Comparison of ENCODE assay signal across 9 mouse cellular contexts in genomic region chr1:152901419-152901764, GRCm38 (mm10). TPM values are rescaled to one million over a fixed set of nuclear protein-coding genes. Genes with fewer than 3 reads are reported as not detected.
A peak's percentile ranks its signal among the peaks of the same experiment; 100 is the strongest.
DNase-seq lines count a peak whose midpoint lies in the region; ATAC-seq and TF ChIP-seq lines count a peak whose summit lies in the region.
"Had no signal": no experiment of that assay in that cellular context is flagged by ENCODE, and none has a peak within 500 bp of the region (broad histone marks: within the 10 kb centered on the region; RNA-seq: fewer than 3 reads in every experiment).

No protein-coding gene starts in this region.

- TF ChIP-seq POLR2A in CH12.LX (IDR thresholded peaks at IDR 0.05; ENCODE audit: low read depth, low read length), result no peak

- peak overlapping the region; percentile 98 for H3K4me3 ChIP-seq in heart, embryonic 10.5 days
- peak overlapping the region; percentile 79 to 88 (median 81) for H3K4me3 ChIP-seq in CH12.LX (replicated peaks in 1 of 3; ENCODE audit: low read depth in 2 of 3, low read length in 2 of 3, poor library complexity in 1 of 3)
- H3K4me3 ChIP-seq in forebrain, embryonic 12.5 days (replicated peaks), result peak overlapping the region; percentile 94
- peak overlapping the region; percentile 84 to 91 for H3K4me3 ChIP-seq in liver, embryonic 14.5 days (ENCODE audit: insufficient read depth in 1 of 2, low read depth in 2 of 2, low read length in 2 of 2)

- in situ Hi-C loops in CH12.LX (cut with MboI; ENCODE audit: low pct_ligation_motif_present, low pct_unique_long_range_greater_than_20kb, low sequenced_read_pairs), result loop anchor here (10.0 to 25.0 kb wide), 2 partner anchors 107 to 364 kb away; no protein-coding TSS in a partner anchor

- no peaks in the 10 kb centered on the region for H3K27me3 ChIP-seq in heart, embryonic 10.5 days (ENCODE audit: insufficient read depth, poor library complexity, severe bottlenecking)
- H3K27me3 ChIP-seq in CH12.LX (replicated peaks), result no peaks in the 10 kb centered on the region
- H3K27me3 ChIP-seq in forebrain, embryonic 12.5 days, result no peaks in the 10 kb centered on the region
- H3K27me3 ChIP-seq in liver, embryonic 14.5 days (ENCODE audit: control insufficient read depth, insufficient read depth, low read length), result no peaks in the 10 kb centered on the region
- H3K27me3 ChIP-seq: Patski had no signal

- peak overlapping the region; percentile 95 for H3K9ac ChIP-seq in CH12.LX (ENCODE audit: insufficient read depth, low read depth)
- H3K9ac ChIP-seq in forebrain, embryonic 12.5 days, result peak overlapping the region; percentile 94
- H3K9ac ChIP-seq in liver, embryonic 14.5 days (replicated peaks), result peak overlapping the region; percentile 84

- H3K9me3 ChIP-seq in heart, embryonic 10.5 days, result no peaks in the 10 kb centered on the region
- no peaks in the 10 kb centered on the region for H3K9me3 ChIP-seq in CH12.LX (replicated peaks; ENCODE audit: low read length)
- no peaks in the 10 kb centered on the region for H3K9me3 ChIP-seq in forebrain, embryonic 12.5 days
- no peaks in the 10 kb centered on the region for H3K9me3 ChIP-seq in liver, embryonic 14.5 days (ENCODE audit: control insufficient read depth, low read length)

- H3K4me1 ChIP-seq in heart, embryonic 10.5 days, result peaks cover 15% of the 10 kb centered on the region
- peaks cover 3 to 29% of the 10 kb centered on the region in 2 experiments; a peak in 3 of 4 replicates for H3K4me1 ChIP-seq in CH12.LX (ENCODE audit: control insufficient read depth in 1 of 2, insufficient read depth in 2 of 2)
- H3K4me1 ChIP-seq in forebrain, embryonic 12.5 days, result peaks cover 15% of the 10 kb centered on the region
- H3K4me1 ChIP-seq in liver, embryonic 14.5 days (replicated peaks; ENCODE audit: control insufficient read depth in 2 of 2, insufficient read depth in 2 of 2, low read length in 1 of 2), result peaks cover 4 to 14% of the 10 kb centered on the region in 2 experiments; a peak in 3 of 4 replicates

- TF ChIP-seq CTCF in CH12.LX (conservative IDR thresholded peaks at IDR 0.05 in 1 of 2, IDR thresholded peaks at IDR 0.05 in 1 of 2; ENCODE audit: low read depth in 2 of 2, low read length in 2 of 2), result no peak
- TF ChIP-seq CTCF in liver, embryonic 14.5 days (IDR thresholded peaks at IDR 0.05; ENCODE audit: low read depth), result no peak

- ATAC-seq in forebrain, embryonic 12.5 days (ENCODE audit: low FRiP score), result no peak
- no peak for ATAC-seq in liver, embryonic 14.5 days (ENCODE audit: insufficient read depth)

- H3K36me3 ChIP-seq in heart, embryonic 10.5 days, result 0 out of 2 replicates have a peak, but pooled peaks cover 3% of the 10 kb centered on the region
- peaks cover 3 to 23% of the 10 kb centered on the region in 2 experiments for H3K36me3 ChIP-seq in CH12.LX (replicated peaks in 1 of 2; ENCODE audit: control insufficient read depth in 1 of 2, insufficient read depth in 1 of 2, low read length in 1 of 2)
- no peaks in the 10 kb centered on the region for H3K36me3 ChIP-seq in forebrain, embryonic 12.5 days (replicated peaks)
- H3K36me3 ChIP-seq in liver, embryonic 14.5 days (replicated peaks; ENCODE audit: control insufficient read depth, insufficient read depth, low read depth), result no peaks in the 10 kb centered on the region; the same call in 1 of the 2 replicates

- H3K79me2 ChIP-seq in CH12.LX (replicated peaks; ENCODE audit: control insufficient read depth, extremely low read depth, insufficient read depth, poor library complexity, severe bottlenecking), result peaks cover 52% of the 10 kb centered on the region

- H3K4me2 ChIP-seq in CH12.LX (ENCODE audit: insufficient read depth, low read depth, poor library complexity, severe bottlenecking), result peak overlapping the region; percentile 90
- H3K4me2 ChIP-seq in forebrain, embryonic 12.5 days, result peak overlapping the region; percentile 71
- peak overlapping the region; percentile 83 for H3K4me2 ChIP-seq in liver, embryonic 14.5 days (ENCODE audit: low read depth)

- peak overlapping the region; percentile 99; the same call in 1 of the 2 replicates for H3K27ac ChIP-seq in heart, embryonic 10.5 days
- no peak overlapping the region for H3K27ac ChIP-seq in CH12.LX (ENCODE audit: insufficient read depth, low read depth)
- peak overlapping the region; percentile 99 for H3K27ac ChIP-seq in forebrain, embryonic 12.5 days
- H3K27ac ChIP-seq in liver, embryonic 14.5 days, result no peak overlapping the region

- DNase-seq in heart, embryonic 10.5 days (ENCODE audit: low spot score), result no peak
- DNase-seq in heart, postnatal 4 days, result no peak
- DNase-seq in CH12.LX (ENCODE audit: extremely low read depth), result no peak
- peak in 1 of 3 experiments; percentile 1 for DNase-seq in liver, embryonic 14.5 days (ENCODE audit: low read depth in 3 of 3, low spot score in 3 of 3)
- no peak for DNase-seq in urinary bladder, postnatal 14 days (ENCODE audit: low spot score)
- DNase-seq in thymus, postnatal 14 days, result no peak
- no peak for DNase-seq in thymus, postnatal 36 days

- dilution Hi-C loops in CH12.LX (cut with MboI; ENCODE audit: extremely low pct_ligation_motif_present, extremely low pct_unique_long_range_greater_than_20kb, low sequenced_read_pairs), result no loop called here

- no peak for TF ChIP-seq EP300 in CH12.LX (IDR thresholded peaks at IDR 0.05; ENCODE audit: low read length)
- no peak for TF ChIP-seq EP300 in liver, embryonic 14.5 days (IDR thresholded peaks at IDR 0.05; ENCODE audit: low read depth)

- WGBS in heart, embryonic 10.5 days, result 6% methylated on average over 6 of the region's 6 CpGs
- WGBS in forebrain, embryonic 12.5 days, result 1% methylated on average over 6 of the region's 6 CpGs
- WGBS in liver, embryonic 14.5 days (ENCODE audit: insufficient replicate concordance), result 2% methylated on average over 6 of the region's 6 CpGs

- no peak for TF ChIP-seq RAD21 in CH12.LX (IDR thresholded peaks at IDR 0.05; ENCODE audit: low read depth, low read length)

TF ChIP-seq in CH12.LX, 34 proteins besides CTCF, POLR2A, EP300 and RAD21:
- TF ChIP-seq MAX (IDR thresholded peaks at IDR 0.05; ENCODE audit: low read length), result no peak; the same call in 1 of the 2 replicates
- no peak for TF ChIP-seq MAFK (IDR thresholded peaks at IDR 0.05; ENCODE audit: insufficient replicate concordance, low read length)
- TF ChIP-seq TCF12 (IDR thresholded peaks at IDR 0.05; ENCODE audit: low read depth, low read length), result 0 out of 2 replicates have a peak, but pooled peaks have one; percentile 5
- TF ChIP-seq MEF2A (IDR thresholded peaks at IDR 0.05; ENCODE audit: borderline replicate concordance, low read depth, low read length), result no peak
TF ChIP-seq in CH12.LX: peak in this region for 1.

RNA-seq across cellular contexts. Expression of gene Smg7, which starts 1.1 kb away (rescaled TPM):
- 25.9 and 30.0 TPM in 2 replicates for polyA plus RNA-seq in heart, embryonic 10.5 days (2016; fragmentation: Nextera tagmentation; extraction: Ambion mirVana)
- 10 to 100 TPM; 49.7 to 54.8 TPM for total RNA-seq in heart, postnatal 4 days (2021)
- 23.4 and 24.2 TPM in 2 replicates for total RNA-seq in CH12.LX (2012; rRNA removed)
- total RNA-seq in CH12.LX (2014; rRNA removed), result 27.0 and 27.7 TPM in 2 replicates
- 43.3 and 55.2 TPM in 2 replicates for polyA plus RNA-seq in CH12.LX (2012; ENCODE audit: insufficient read length, low read depth)
- polyA plus RNA-seq in forebrain, embryonic 12.5 days (2016; fragmentation: Nextera tagmentation; extraction: Ambion mirVana), result 34.1 and 46.7 TPM in 2 replicates
- polyA plus RNA-seq in liver, embryonic 14.5 days (2012; rRNA removed), result 9.4 and 10.9 TPM in 2 replicates
- polyA plus RNA-seq in liver, embryonic 14.5 days (2014; fragmentation: Nextera tagmentation; extraction: Ambion mirVana), result 9.2 and 10.4 TPM in 2 replicates

RNA-seq across cellular contexts. Expression of gene Nmnat2, which starts 53.4 kb away (rescaled TPM):
- polyA plus RNA-seq in heart, embryonic 10.5 days (2016; fragmentation: Nextera tagmentation; extraction: Ambion mirVana), result 0.28 and 1.0 TPM in 2 replicates
- 1 to 10 TPM; 1.2 to 1.5 TPM for total RNA-seq in heart, postnatal 4 days (2021)
- total RNA-seq in CH12.LX (2012; rRNA removed) (0.04 TPM in 1 of 2 replicates, not detected in the other), CH12.LX (2014; rRNA removed) (0.07 and 0.09 TPM in 2 replicates)
- polyA plus RNA-seq in CH12.LX (2012; ENCODE audit: insufficient read length, low read depth), result 0.09 and 0.29 TPM in 2 replicates
- polyA plus RNA-seq in forebrain, embryonic 12.5 days (2016; fragmentation: Nextera tagmentation; extraction: Ambion mirVana), result 23.7 and 24.3 TPM in 2 replicates
- 0.02 and 0.05 TPM in 2 replicates for polyA plus RNA-seq in liver, embryonic 14.5 days (2012; rRNA removed)
- 0.09 TPM in 1 of 2 replicates, not detected in the other for polyA plus RNA-seq in liver, embryonic 14.5 days (2014; fragmentation: Nextera tagmentation; extraction: Ambion mirVana)

Comparison
In these comparisons a context has a peak if more than half of its experiments do, and no peak if none do; other contexts are left out.
1. H3K27ac ChIP-seq: peak in heart, embryonic 10.5 days (single experiment) and forebrain, embryonic 12.5 days (single experiment); none in CH12.LX (single experiment) and liver, embryonic 14.5 days (single experiment).
2. RNA of gene Nmnat2, which starts 53.4 kb away (polyA plus RNA-seq): 23.7 to 24.3 TPM in forebrain, embryonic 12.5 days; 0.28 to 1.0 TPM in heart, embryonic 10.5 days, 0.02 to 0.09 TPM in liver, embryonic 14.5 days and 0.09 to 0.29 TPM in CH12.LX; every median in the first group is over 10 times any median in the second.
3. Peak in every context shown above with its lines, with median percentiles within 50 percentile points of each other: H3K4me3 ChIP-seq, H3K4me2 ChIP-seq and H3K9ac ChIP-seq.